Mouse (Mus musculus) MEL (cell line): Measurements from ENCODE around the gene 4931429L15Rik. TPM values are rescaled to one million over a fixed set of nuclear protein-coding genes. Genes with fewer than 3 reads are reported as not detected.

Experiments used
- DNase-seq: peaks from one replicate; pipeline ENCODE4 v3.0.0; 2011; ENCODE audit warnings: low read depth, low spot score
- H3K27ac ChIP-seq: 2 replicates; pipeline ENCODE4 v1.5.1; 2012; ENCODE audit warnings: low read depth, mild to moderate bottlenecking, control low read depth, low read length, moderate library complexity; ENCODE audit not compliant: control insufficient read depth
- H3K27me3 ChIP-seq, 2 experiments: fragments of 150-350 bp in 1 of 2; sonication (generic) in 1 of 2; 2 replicates each; pipeline ENCODE4 v1.6.1; 2012; ENCODE audit warnings: low read length in 2 of 2, mild to moderate bottlenecking in 2 of 2, improper control_type of control experiment in 1 of 2, moderate library complexity in 1 of 2; ENCODE audit not compliant: insufficient read depth in 2 of 2, control insufficient read depth in 1 of 2
- H3K36me3 ChIP-seq, 2 experiments: 2 replicates each; pipeline ENCODE4 v1.6.1; 2012 to 2014; ENCODE audit warnings: low read length in 2 of 2, improper control_type of control experiment in 1 of 2, inconsistent platforms in 1 of 2, mild to moderate bottlenecking in 1 of 2; ENCODE audit not compliant: insufficient read depth in 2 of 2, control insufficient read depth in 1 of 2
- H3K4me1 ChIP-seq, 2 experiments: fragments of 150-350 bp in 1 of 2; sonication (generic) in 1 of 2; 2 replicates each; pipeline ENCODE4 v1.6.1; 2012; ENCODE audit warnings: low read length in 2 of 2, improper control_type of control experiment in 1 of 2, mild to moderate bottlenecking in 1 of 2; ENCODE audit not compliant: insufficient read depth in 2 of 2, control insufficient read depth in 1 of 2
- H3K4me3 ChIP-seq, 2 experiments: fragments of 150-350 bp in 1 of 2; sonication (generic) in 1 of 2; 2 replicates each; pipeline ENCODE4 v1.5.1; 2012; ENCODE audit warnings: low read depth in 2 of 2, low read length in 2 of 2, mild to moderate bottlenecking in 2 of 2, moderate library complexity in 2 of 2, control low read depth in 1 of 2, improper control_type of control experiment in 1 of 2; ENCODE audit not compliant: control insufficient read depth in 1 of 2, insufficient read depth in 1 of 2
- H3K79me2 ChIP-seq: 2 replicates; pipeline ENCODE4 v1.6.1; 2012; ENCODE audit warnings: mild to moderate bottlenecking, low read length, moderate library complexity; ENCODE audit not compliant: control insufficient read depth, poor library complexity, insufficient read depth
- H3K9ac ChIP-seq: 2 replicates; pipeline ENCODE4 v1.6.1; 2012; ENCODE audit warnings: low read depth, mild to moderate bottlenecking, control low read depth, low read length, moderate library complexity; ENCODE audit not compliant: control insufficient read depth, poor library complexity, severe bottlenecking
- H3K9me3 ChIP-seq: fragments of 150-350 bp; sonication (generic); replicated peaks from 2 replicates; pipeline ENCODE4 v1.6.1; 2012; ENCODE audit warnings: mild to moderate bottlenecking, low read length, improper control_type of control experiment, moderate library complexity; ENCODE audit not compliant: insufficient read depth
- BHLHE40 ChIP-seq: IDR thresholded peaks from 2 replicates; pipeline ENCODE4 v1.6.1; 2012; ENCODE audit warnings: low read depth, mild to moderate bottlenecking, inconsistent platforms, low read length, improper control_type of control experiment, borderline replicate concordance
- CTCF ChIP-seq, 3 experiments: IDR thresholded peaks in 2 of 3; conservative IDR thresholded peaks in 1 of 3; 2 replicates each; pipeline ENCODE4 v1.5.1; 2011 to 2012; ENCODE audit warnings: low read length in 3 of 3, low read depth in 2 of 3, mild to moderate bottlenecking in 2 of 3, improper control_type of control experiment in 1 of 3, inconsistent platforms in 1 of 3, mixed read lengths in 1 of 3, moderate library complexity in 1 of 3; ENCODE audit not compliant: control insufficient read depth in 1 of 3, insufficient read depth in 1 of 3, poor library complexity in 1 of 3, severe bottlenecking in 1 of 3
- EP300 ChIP-seq, 2 experiments: IDR thresholded peaks; 2 replicates each; pipeline ENCODE4 v1.6.1; 2011; ENCODE audit warnings: improper control_type of control experiment in 2 of 2, low read length in 2 of 2, low read depth in 1 of 2, mild to moderate bottlenecking in 1 of 2
- GATA1 ChIP-seq: IDR thresholded peaks from 2 replicates; pipeline ENCODE4 v1.6.1; 2011; ENCODE audit warnings: low read depth, low read length, improper control_type of control experiment
- MAX ChIP-seq: IDR thresholded peaks from 2 replicates; pipeline ENCODE4 v1.6.1; 2011; ENCODE audit warnings: low read length, improper control_type of control experiment
- MXI1 ChIP-seq: IDR thresholded peaks from 2 replicates; pipeline ENCODE4 v1.6.1; 2011; ENCODE audit warnings: mild to moderate bottlenecking, low read depth, low read length, improper control_type of control experiment
- MYC ChIP-seq: IDR thresholded peaks from 2 replicates; pipeline ENCODE4 v1.6.1; 2011; ENCODE audit warnings: low read depth, mild to moderate bottlenecking, low read length, improper control_type of control experiment, moderate library complexity
- NELFE ChIP-seq: IDR thresholded peaks from 2 replicates; pipeline ENCODE4 v1.6.1; 2011; ENCODE audit warnings: low read depth, low read length, improper control_type of control experiment
- POLR2AphosphoS5 ChIP-seq: IDR thresholded peaks from 2 replicates; pipeline ENCODE4 v1.6.1; 2012; ENCODE audit warnings: low read depth, borderline replicate concordance, mild to moderate bottlenecking, inconsistent platforms, low read length, moderate library complexity, mixed read lengths
- RAD21 ChIP-seq: IDR thresholded peaks from 2 replicates; pipeline ENCODE4 v1.6.1; 2011; ENCODE audit warnings: mild to moderate bottlenecking, low read depth, low read length, improper control_type of control experiment
- TBP ChIP-seq: IDR thresholded peaks from 2 replicates; pipeline ENCODE4 v1.8.0; 2011; ENCODE audit warnings: low read depth, low read length, improper control_type of control experiment
- TCF12 ChIP-seq: IDR thresholded peaks from 2 replicates; pipeline ENCODE4 v1.6.1; 2014; ENCODE audit warnings: low read depth, mild to moderate bottlenecking, inconsistent platforms, low read length, improper control_type of control experiment, moderate library complexity
- UBTF ChIP-seq: IDR thresholded peaks from 2 replicates; pipeline ENCODE4 v1.6.1; 2012; ENCODE audit warnings: low read depth, mild to moderate bottlenecking, inconsistent platforms, low read length, improper control_type of control experiment, moderate library complexity, borderline replicate concordance; ENCODE audit not compliant: insufficient read depth
- USF2 ChIP-seq, 2 experiments: IDR thresholded peaks; 2 replicates each; pipeline ENCODE4 v1.6.1; 2011 to 2012; ENCODE audit warnings: improper control_type of control experiment in 2 of 2, low read length in 2 of 2, borderline replicate concordance in 1 of 2, inconsistent platforms in 1 of 2, low read depth in 1 of 2, mild to moderate bottlenecking in 1 of 2; ENCODE audit not compliant: insufficient read depth in 1 of 2
- ZKSCAN1 ChIP-seq: IDR thresholded peaks from 2 replicates; pipeline ENCODE4 v1.6.1; 2012; ENCODE audit warnings: low read depth, mild to moderate bottlenecking, inconsistent platforms, low read length, improper control_type of control experiment, moderate library complexity
- polyA plus RNA-seq, 2 experiments: library from polyadenylated mRNA; stranded (reverse) in 1 of 2; unstranded in 1 of 2; fragments of >175 nt in 1 of 2; fragments of >200 nt in 1 of 2; gene quantifications; 2 replicates each; pipeline versions ENCODE4 v1.2.1 to v1.2.4; 2012; ENCODE audit warnings: low replicate concordance in 2 of 2, low read depth in 1 of 2; ENCODE audit not compliant: insufficient read length in 2 of 2, insufficient read depth in 1 of 2, missing spikeins in 1 of 2
- total RNA-seq: library from RNA; depleted of rRNA; stranded (reverse); fragments of 300-350 nt; gene quantifications from 2 replicates; pipeline ENCODE4 v1.2.3, GENCODE M21; 2012

4931429L15Rik gene
- total and polyA plus RNA-seq, 3 experiments = not detected

DNA sequence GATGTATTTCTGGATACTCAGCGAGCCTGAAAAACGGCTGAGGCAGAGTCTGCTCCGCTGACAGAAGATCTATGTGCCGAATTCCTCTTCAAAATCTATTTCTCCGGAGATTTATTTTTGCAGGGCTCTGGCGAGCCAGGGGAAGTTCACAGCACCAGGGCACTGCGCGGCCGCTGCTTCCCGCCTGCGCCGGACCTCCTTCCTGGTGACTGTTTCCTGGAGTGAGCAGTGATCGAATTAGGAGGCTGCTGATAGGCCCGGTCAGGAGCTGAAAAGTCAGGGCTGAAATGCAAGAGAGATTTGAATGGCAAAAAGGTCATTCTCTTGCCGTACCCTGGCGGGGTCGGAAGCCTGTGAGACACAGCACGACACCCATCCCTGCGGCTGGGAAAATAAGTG lies 9.5 kb upstream of the 4931429L15Rik start:
- no peaks in the 10 kb centered on the region for H3K4me1 ChIP-seq
- no peak overlapping the region for H3K9ac ChIP-seq
- no peaks in the 10 kb centered on the region for H3K79me2 ChIP-seq
- H3K27ac ChIP-seq = no peak overlapping the region
- TF ChIP-seq UBTF (no peak), ZKSCAN1 (no peak), TCF12 (no peak)
- H3K4me3 ChIP-seq = no peak overlapping the region
- no peak for DNase-seq
- H3K9me3 ChIP-seq = no peaks in the 10 kb centered on the region
- no peaks in the 10 kb centered on the region for H3K36me3 ChIP-seq
- H3K27me3 ChIP-seq = peaks cover 6 to 12% of the 10 kb centered on the region in 2 experiments; a peak in 3 of 4 replicates

DNA sequence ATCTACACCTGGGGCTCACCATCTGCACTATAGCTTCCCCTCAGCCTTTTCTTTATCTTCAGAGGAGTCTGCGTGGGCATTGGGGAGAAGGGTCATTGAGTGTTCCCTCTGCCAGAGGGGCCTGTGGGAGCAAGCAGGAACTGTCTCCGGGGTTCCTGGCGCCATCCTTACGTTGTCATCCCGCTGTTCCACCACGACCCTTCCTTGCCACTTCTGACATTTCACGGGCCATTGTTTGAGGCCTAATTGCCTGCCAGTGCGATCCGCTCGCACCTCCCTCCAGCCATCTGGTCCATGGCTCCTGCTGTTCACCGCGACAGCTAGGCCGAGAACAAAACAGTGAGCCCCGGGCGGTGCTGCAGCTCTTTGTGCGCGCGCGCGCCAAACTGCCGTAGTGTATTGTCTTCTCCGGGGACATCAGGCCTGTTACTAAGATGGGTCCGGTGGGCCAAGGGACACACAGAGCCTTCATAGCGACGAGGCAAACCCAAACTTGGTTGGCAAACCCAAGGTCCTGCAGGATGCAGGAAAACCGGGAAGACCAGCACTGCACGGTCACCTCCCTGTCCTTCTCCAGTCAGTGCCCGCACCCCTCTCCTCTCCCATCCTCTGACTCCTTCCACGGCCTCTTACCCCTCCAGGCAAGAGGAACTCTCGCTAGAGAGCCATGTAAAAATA lies 8.9 kb upstream of the 4931429L15Rik start:
- no peaks in the 10 kb centered on the region for H3K9me3 ChIP-seq
- peaks cover 10 to 16% of the 10 kb centered on the region in 2 experiments; a peak in 3 of 4 replicates for H3K27me3 ChIP-seq
- H3K27ac ChIP-seq = no peak overlapping the region
- H3K4me1 ChIP-seq = no peaks in the 10 kb centered on the region
- TF ChIP-seq USF2 (IDR thresholded peaks at IDR 0.05; ENCODE audit: borderline replicate concordance in 1 of 2, insufficient read depth in 1 of 2, low read depth in 1 of 2, low read length in 2 of 2) (no peak), MAX (no peak), RAD21 (no peak), BHLHE40 (no peak), CTCF (IDR thresholded peaks at IDR 0.05 in 2 of 3, conservative IDR thresholded peaks at IDR 0.05 in 1 of 3; ENCODE audit: control insufficient read depth in 1 of 3, insufficient read depth in 1 of 3, low read depth in 2 of 3, low read length in 3 of 3, poor library complexity in 1 of 3, severe bottlenecking in 1 of 3) (no peak), POLR2AphosphoS5 (no peak), UBTF (no peak), MXI1 (no peak), NELFE (no peak), TBP (no peak), EP300 (IDR thresholded peaks at IDR 0.05; ENCODE audit: low read depth in 1 of 2, low read length in 2 of 2) (no peak), MYC (no peak), GATA1 (no peak)
- DNase-seq = no peak
- H3K36me3 ChIP-seq = no peaks in the 10 kb centered on the region
- no peak overlapping the region for H3K4me3 ChIP-seq
- no peak overlapping the region for H3K9ac ChIP-seq
- H3K79me2 ChIP-seq = no peaks in the 10 kb centered on the region
